Mouse (Mus musculus) stomach, postnatal 0 days (tissue): ENCODE results near the gene 1700008O03Rik. TPM values are rescaled to one million over a fixed set of nuclear protein-coding genes. Genes with fewer than 3 reads are reported as not detected.

Experiments used
- ATAC-seq: fragments of 200-750 bp; cut with Nextera tagmentation; 2 replicates; pipeline ENCODE4 v1.8.0; 2017; ENCODE audit not compliant: low FRiP score, low TSS enrichment
- DNase-seq: peaks from one replicate; pipeline ENCODE4 v3.0.0-alpha.2; 2016; ENCODE audit warnings: low spot score
- H3K27ac ChIP-seq: fragments of 300-500 bp; sonication (generic); replicated peaks from 2 replicates; pipeline ENCODE4 v1.5.1; 2014; ENCODE audit warnings: mild to moderate bottlenecking, control low read depth
- H3K27me3 ChIP-seq: fragments of 300-500 bp; sonication (generic); 2 replicates; pipeline ENCODE4 v1.6.1; 2014; ENCODE audit warnings: low read length; ENCODE audit not compliant: control insufficient read depth, insufficient read depth
- H3K36me3 ChIP-seq: fragments of 300-500 bp; sonication (generic); 2 replicates; pipeline ENCODE4 v1.6.1; 2014; ENCODE audit warnings: low read length, mixed read lengths; ENCODE audit not compliant: control insufficient read depth, insufficient read depth
- H3K4me1 ChIP-seq: fragments of 300-500 bp; sonication (generic); replicated peaks from 2 replicates; pipeline ENCODE4 v1.6.1; 2014; ENCODE audit warnings: antibody characterized with exemption; ENCODE audit not compliant: control insufficient read depth, insufficient read depth
- H3K4me2 ChIP-seq: fragments of 300-500 bp; sonication (generic); replicated peaks from 2 replicates; pipeline ENCODE4 v1.6.1; 2014; ENCODE audit warnings: low read depth, mild to moderate bottlenecking, control low read depth, moderate library complexity
- H3K4me3 ChIP-seq: fragments of 300-500 bp; sonication (generic); 2 replicates; pipeline ENCODE4 v1.5.1; 2014; ENCODE audit warnings: low read depth, low read length, control low read depth
- H3K9ac ChIP-seq: fragments of 300-500 bp; sonication (generic); 2 replicates; pipeline ENCODE4 v1.6.1; 2014; ENCODE audit warnings: mild to moderate bottlenecking, low read length, control low read depth, mixed read lengths
- H3K9me3 ChIP-seq: fragments of 300-500 bp; sonication (generic); 2 replicates; pipeline ENCODE4 v1.6.1; 2016; ENCODE audit warnings: low read length; ENCODE audit not compliant: control insufficient read depth
- CTCF ChIP-seq: IDR thresholded peaks from 2 replicates; pipeline ENCODE4 v1.5.1; 2016; ENCODE audit warnings: antibody characterized with exemption, low read depth, mild to moderate bottlenecking, moderate library complexity
- EP300 ChIP-seq: optimal IDR thresholded peaks from 2 replicates; pipeline ENCODE3; 2016; ENCODE audit warnings: antibody characterized with exemption
- WGBS: fragments of 180-500 bp; shearing (Covaris S2); extraction: QIAGEN DNeasy Blood & Tissue Kit; methylation state at CpG from one replicate; pipeline ENCODE4 v1.1.7; 2014; 5-methylcytosine and 5-hydroxymethylcytosine counted together
- polyA plus RNA-seq: library from polyadenylated mRNA; unstranded; fragments of >200 nt; fragmentation: Nextera tagmentation; extraction: Ambion mirVana; gene quantifications from 2 replicates; pipeline ENCODE4 v1.2.1, GENCODE M21; 2015

1700008O03Rik gene
- polyA plus RNA-seq, 1 experiment from 2014 or later, result 0.68 TPM

- Histone ChIP-seq H3K36me3 (no peaks in the 10 kb centered on the region), H3K4me2 (peak overlapping the region; percentile 77), H3K27ac (no peak overlapping the region), H3K4me1 (no peaks in the 10 kb centered on the region), H3K4me3 (peak overlapping the region; percentile 48), H3K9ac (peak overlapping the region; percentile 45), H3K9me3 (no peaks in the 10 kb centered on the region), H3K27me3 (no peaks in the 10 kb centered on the region)
- DNase-seq (no peak), ATAC-seq (peak; percentile 64)
- 0% methylated on average over 16 of the region's 17 CpGs for WGBS
- TF ChIP-seq CTCF (no peak), EP300 (no peak)
These were observed 932 bp downstream of the 1700008O03Rik start for GRCm38 (mm10) chr7:44384716-44385059.

GRCm38 (mm10) chr7:44383980-44384715 lies 1.5 kb downstream of the 1700008O03Rik start, which contains the start of gene Syt3:
Gene Syt3 (plus strand): TSS chr7:44384102.
- H3K36me3 ChIP-seq, result no peaks in the 10 kb centered on the region
- ATAC-seq (peak; percentile 79), DNase-seq (peak; percentile 64)
- peak within 1 kb of the TSS; percentile 77 for H3K4me2 ChIP-seq
- H3K9ac ChIP-seq, result peak within 1 kb of the TSS; percentile 45
- TF ChIP-seq EP300, result no peak
- no peak for TF ChIP-seq CTCF
- no peaks in the 10 kb centered on the region for H3K4me1 ChIP-seq
- no peaks in the 10 kb centered on the region for H3K27me3 ChIP-seq
- no peaks in the 10 kb centered on the region for H3K9me3 ChIP-seq
- peak within 1 kb of the TSS; percentile 48 for H3K4me3 ChIP-seq
- H3K27ac ChIP-seq, result no peak within 1 kb of the TSS
- 1% methylated on average over 29 of the region's 33 CpGs for WGBS

GRCm38 (mm10) chr7:44382541-44382940 lies 3.1 kb downstream of the 1700008O03Rik start:
- Histone ChIP-seq H3K4me2 (no peak overlapping the region), H3K4me3 (no peak overlapping the region), H3K27me3 (no peaks in the 10 kb centered on the region), H3K9ac (no peak overlapping the region), H3K4me1 (no peaks in the 10 kb centered on the region), H3K9me3 (no peaks in the 10 kb centered on the region), H3K27ac (no peak overlapping the region), H3K36me3 (no peaks in the 10 kb centered on the region)
- WGBS, result 72% methylated on average over 12 of the region's 12 CpGs
- DNase-seq, result no peak
- TF ChIP-seq EP300 (no peak), CTCF (no peak)
- ATAC-seq, result no peak

GRCm38 (mm10) chr7:44378290-44378689 lies 7.3 kb downstream of the 1700008O03Rik start:
- WGBS, result 27% methylated on average over 4 of the region's 4 CpGs
- ATAC-seq (no peak), DNase-seq (no peak)
- H3K36me3 ChIP-seq, result no peaks in the 10 kb centered on the region
- no peak overlapping the region for H3K4me2 ChIP-seq
- H3K9ac ChIP-seq, result no peak overlapping the region
- no peaks in the 10 kb centered on the region for H3K27me3 ChIP-seq
- no peak overlapping the region for H3K4me3 ChIP-seq
- no peaks in the 10 kb centered on the region for H3K9me3 ChIP-seq
- peaks cover 6% of the 10 kb centered on the region; the same call in 1 of the 2 replicates for H3K4me1 ChIP-seq
- no peak overlapping the region for H3K27ac ChIP-seq
- TF ChIP-seq CTCF, result no peak
- no peak for TF ChIP-seq EP300

GRCm38 (mm10) chr7:44375793-44376192 lies 9.8 kb downstream of the 1700008O03Rik start:
- H3K36me3 ChIP-seq, result no peaks in the 10 kb centered on the region
- TF ChIP-seq EP300 (no peak), CTCF (no peak)
- H3K27me3 ChIP-seq, result no peaks in the 10 kb centered on the region
- no peak overlapping the region for H3K9ac ChIP-seq
- H3K4me3 ChIP-seq, result no peak overlapping the region
- no peak overlapping the region for H3K27ac ChIP-seq
- H3K9me3 ChIP-seq, result no peaks in the 10 kb centered on the region
- ATAC-seq (no peak), DNase-seq (no peak)
- H3K4me2 ChIP-seq, result no peak overlapping the region
- H3K4me1 ChIP-seq, result peaks cover 6% of the 10 kb centered on the region; the same call in 1 of the 2 replicates
- 64% methylated on average over 3 of the region's 3 CpGs for WGBS

GRCm38 (mm10) chr7:44375207-44375606 lies 10.4 kb downstream of the 1700008O03Rik start:
- Histone ChIP-seq H3K4me3 (no peak overlapping the region), H3K4me1 (peaks cover 6% of the 10 kb centered on the region; the same call in 1 of the 2 replicates), H3K9me3 (no peaks in the 10 kb centered on the region), H3K36me3 (no peaks in the 10 kb centered on the region), H3K9ac (no peak overlapping the region), H3K27me3 (no peaks in the 10 kb centered on the region), H3K27ac (no peak overlapping the region), H3K4me2 (peak overlapping the region; percentile 78; the same call in 1 of the 2 replicates)
- 14% methylated on average over 10 of the region's 10 CpGs for WGBS
- DNase-seq (no peak), ATAC-seq (no peak)
- TF ChIP-seq EP300 (no peak), CTCF (no peak)
